Mouse (Mus musculus): Measurements from ENCODE around the gene Herpud2.

GRCm38 (mm10) chr9:25191612-25192011, 40.0 kb upstream of the Herpud2 start:
- TF ChIP-seq UBTF (IDR thresholded peaks at IDR 0.05; ENCODE audit: low read depth, low read length) (no peak), POLR2A (IDR thresholded peaks at IDR 0.05; ENCODE audit: low read depth, low read length) (no peak), USF2 (conservative IDR thresholded peaks at IDR 0.05; ENCODE audit: low read depth, low read length) (no peak), CTCF (conservative IDR thresholded peaks at IDR 0.05 in 1 of 2, IDR thresholded peaks at IDR 0.05 in 1 of 2; ENCODE audit: low read depth in 2 of 2, low read length in 2 of 2) (no peak), EP300 (IDR thresholded peaks at IDR 0.05; ENCODE audit: low read length) (peak; percentile 48; the same call in 1 of the 2 replicates)
